In the genomic region with DNA sequence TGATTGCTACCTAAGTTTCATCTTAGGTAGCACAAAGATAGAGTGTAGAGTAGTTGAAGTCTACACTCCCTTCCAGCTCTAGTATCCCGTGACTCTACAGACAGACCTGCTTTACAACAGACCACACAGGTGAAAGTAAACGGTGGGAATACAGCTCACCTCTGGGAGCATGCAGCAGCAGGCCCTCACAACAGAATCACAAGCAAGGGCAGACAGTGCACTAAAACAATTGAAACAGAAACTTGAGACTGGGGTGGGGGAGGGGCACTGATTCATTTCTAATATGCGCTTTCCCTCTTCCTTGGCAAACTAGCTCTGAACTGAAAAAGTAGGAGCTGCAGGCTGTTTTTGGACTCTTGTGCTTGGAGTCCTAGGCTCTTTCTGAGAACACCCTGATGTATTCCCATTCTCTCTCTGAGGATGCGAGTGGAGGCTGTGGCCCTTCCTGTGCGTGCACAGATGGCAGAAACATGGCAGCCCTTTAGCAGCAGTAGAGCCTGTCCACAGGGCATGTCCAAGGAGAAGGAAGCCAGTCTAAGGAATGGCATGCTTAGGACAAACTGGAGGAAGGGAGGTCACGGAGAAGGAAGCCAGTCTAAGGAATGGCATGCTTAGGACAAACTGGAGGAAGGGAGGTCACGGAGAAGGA, we compare ENCODE assay signal across 16 mouse cellular contexts.
DNase-seq lines count a peak whose midpoint lies in the region; ATAC-seq and TF ChIP-seq lines count a peak whose summit lies in the region.
"Had no signal": no experiment of that assay in that cellular context is flagged by ENCODE, and none has a peak within 500 bp of the region (broad histone marks: within the 10 kb centered on the region; RNA-seq: fewer than 3 reads in every experiment).

No protein-coding gene starts in this region.

- no peaks in the 10 kb centered on the region for H3K27me3 ChIP-seq in heart, embryonic 15.5 days
- H3K27me3 ChIP-seq in limb, embryonic 15.5 days, result no peaks in the 10 kb centered on the region
- H3K27me3 ChIP-seq in hindbrain, postnatal 0 days (ENCODE audit: insufficient read depth, low read length), result no peaks in the 10 kb centered on the region
- H3K27me3 ChIP-seq: hindbrain, embryonic 12.5 days; limb, embryonic 13.5 days; midbrain, embryonic 15.5 days; neural tube, embryonic 12.5 days had no signal

- 67% methylated on average over 7 of the region's 7 CpGs for whole genome bisulfite sequencing in heart, embryonic 15.5 days
- WGBS in limb, embryonic 15.5 days, result 52% methylated on average over 7 of the region's 7 CpGs
- 80% methylated on average over 7 of the region's 7 CpGs for WGBS in hindbrain, postnatal 0 days

- peaks cover 8% of the 10 kb centered on the region for H3K4me1 ChIP-seq in heart, embryonic 15.5 days (replicated peaks)
- peaks cover 8% of the 10 kb centered on the region for H3K4me1 ChIP-seq in limb, embryonic 15.5 days
- no peaks in the 10 kb centered on the region for H3K4me1 ChIP-seq in hindbrain, postnatal 0 days (ENCODE audit: insufficient read depth, low read length)
- H3K4me1 ChIP-seq: hindbrain, embryonic 12.5 days; midbrain, embryonic 15.5 days; neural tube, embryonic 12.5 days had no signal

- 0 out of 2 replicates have a peak, but pooled peaks have one; percentile 35 for ATAC-seq in heart, embryonic 15.5 days (replicated peaks; ENCODE audit: insufficient number of reproducible peaks, insufficient read depth, low FRiP score, low read depth)
- no peak for ATAC-seq in limb, embryonic 15.5 days (ENCODE audit: insufficient number of reproducible peaks, low FRiP score, low TSS enrichment, low read depth)
- no peak for ATAC-seq in hindbrain, postnatal 0 days
- ATAC-seq: midbrain, embryonic 15.5 days had no signal

- peak overlapping the region; percentile 79 for H3K27ac ChIP-seq in heart, embryonic 15.5 days
- H3K27ac ChIP-seq in limb, embryonic 15.5 days, result peak overlapping the region; percentile 23; the same call in 1 of the 2 replicates
- H3K27ac ChIP-seq in hindbrain, postnatal 0 days, result no peak overlapping the region
- H3K27ac ChIP-seq: forebrain, embryonic 10.5 days; hindbrain, embryonic 12.5 days; limb, embryonic 13.5 days; macrophage; midbrain, embryonic 15.5 days; neural tube, embryonic 12.5 days had no signal

- no peak overlapping the region for H3K4me2 ChIP-seq in heart, embryonic 15.5 days
- H3K4me2 ChIP-seq in limb, embryonic 15.5 days, result no peak overlapping the region
- H3K4me2 ChIP-seq in hindbrain, postnatal 0 days (ENCODE audit: low read depth, low read length), result no peak overlapping the region
- H3K4me2 ChIP-seq: hindbrain, embryonic 12.5 days; limb, embryonic 13.5 days; midbrain, embryonic 15.5 days; neural tube, embryonic 12.5 days had no signal

- H3K9me3 ChIP-seq in heart, embryonic 15.5 days (replicated peaks), result 0 out of 2 replicates have a peak, but pooled peaks cover 3% of the 10 kb centered on the region
- H3K9me3 ChIP-seq in limb, embryonic 15.5 days, result no peaks in the 10 kb centered on the region; the same call in 1 of the 2 replicates
- no peaks in the 10 kb centered on the region for H3K9me3 ChIP-seq in hindbrain, postnatal 0 days (ENCODE audit: low read length)
- H3K9me3 ChIP-seq: hindbrain, embryonic 12.5 days; midbrain, embryonic 15.5 days had no signal

- no peak for TF ChIP-seq CTCF in hindbrain, postnatal 0 days (IDR thresholded peaks at IDR 0.05; ENCODE audit: low read depth)

- H3K4me3 ChIP-seq in heart, embryonic 15.5 days, result no peak overlapping the region
- no peak overlapping the region for H3K4me3 ChIP-seq in limb, embryonic 15.5 days
- H3K4me3 ChIP-seq in hindbrain, postnatal 0 days (ENCODE audit: low read length), result no peak overlapping the region
- H3K4me3 ChIP-seq: forebrain, embryonic 10.5 days; hindbrain, embryonic 12.5 days; limb, embryonic 13.5 days; midbrain, embryonic 15.5 days; neural tube, embryonic 12.5 days had no signal

- intact Hi-C loops in heart, postnatal 36 days (cut with DNase I), result no loop called here

- H3K36me3 ChIP-seq in heart, embryonic 15.5 days, result no peaks in the 10 kb centered on the region
- H3K36me3 ChIP-seq in limb, embryonic 15.5 days, result no peaks in the 10 kb centered on the region
- H3K36me3 ChIP-seq in hindbrain, postnatal 0 days (ENCODE audit: insufficient read depth, low read length), result no peaks in the 10 kb centered on the region
- H3K36me3 ChIP-seq: forebrain, embryonic 10.5 days; hindbrain, embryonic 12.5 days; limb, embryonic 13.5 days; midbrain, embryonic 15.5 days; neural tube, embryonic 12.5 days had no signal

- DNase-seq in heart, postnatal 36 days, result no peak
- DNase-seq in kidney, postnatal 4 days, result peak; percentile 13 to 27
- DNase-seq in kidney, postnatal 14 days, result no peak
- peak; percentile 47 for DNase-seq in ZHBTc4 (ENCODE audit: low read depth, low spot score)
- DNase-seq in adrenal gland, adult 18-20 months (ENCODE audit: low spot score in 2 of 2), result no peak
- DNase-seq in hindbrain, postnatal 0 days (ENCODE audit: low spot score), result no peak
- DNase-seq: kidney, adult 9 months; thymus, adult 2 months had no signal

- H3K9ac ChIP-seq in heart, embryonic 15.5 days, result no peak overlapping the region
- H3K9ac ChIP-seq in limb, embryonic 15.5 days, result no peak overlapping the region
- no peak overlapping the region for H3K9ac ChIP-seq in hindbrain, postnatal 0 days (replicated peaks; ENCODE audit: low read length)
- H3K9ac ChIP-seq: hindbrain, embryonic 12.5 days; limb, embryonic 13.5 days; midbrain, embryonic 15.5 days; neural tube, embryonic 12.5 days had no signal

Comparison
In these comparisons a context has a peak if more than half of its experiments do, and no peak if none do; other contexts are left out.
1. DNase-seq: peak in kidney, postnatal 4 days (2 of 2) and ZHBTc4 (single experiment); none in heart, postnatal 36 days (0 of 2), kidney, postnatal 14 days (single experiment), adrenal gland, adult 18-20 months (0 of 2) and hindbrain, postnatal 0 days (single experiment).